Mouse (Mus musculus): ENCODE results near the gene Fsd1.

- TF ChIP-seq TCF12 (IDR thresholded peaks at IDR 0.05; ENCODE audit: insufficient read depth, poor library complexity, severe bottlenecking) (no peak), USF1 (IDR thresholded peaks at IDR 0.05; ENCODE audit: low read depth) (no peak), SRF (IDR thresholded peaks at IDR 0.05; ENCODE audit: control insufficient read depth, insufficient read length, low read depth) (no peak), POLR2A (IDR thresholded peaks at IDR 0.05; ENCODE audit: insufficient read length, low read depth) (no peak), POLR2AphosphoS2 (IDR thresholded peaks at IDR 0.05; ENCODE audit: insufficient read length, low read depth) (no peak), E2F4 (IDR thresholded peaks at IDR 0.05; ENCODE audit: insufficient read depth) (no peak), MAX (IDR thresholded peaks at IDR 0.05; ENCODE audit: low read depth) (no peak), MYOD1 (IDR thresholded peaks at IDR 0.05; ENCODE audit: control insufficient read depth in 1 of 3, insufficient read length in 2 of 3, low read depth in 2 of 3) (peak in 1 of 3 experiments; percentile 61)
Measured at GRCm38 (mm10) chr17:55996007-55996406, 9.7 kb downstream of the Fsd1 start.

Measured in myocyte (in vitro differentiated cells).